Mouse (Mus musculus) layer of hippocampus, postnatal 14 days (tissue): Measurements from ENCODE around the gene Galnt5. TPM values are rescaled to one million over a fixed set of nuclear protein-coding genes. Genes with fewer than 3 reads are reported as not detected.

ENCODE experiments used
- DNase-seq, 2 experiments: peaks; one replicate each; pipeline ENCODE4 v3.0.0; 2021 to 2022; ENCODE audit warnings: low spot score in 2 of 2, mixed read lengths in 1 of 2
- long read RNA-seq, 2 experiments: library from polyadenylated mRNA; stranded (forward); transcript quantifications; one replicate each; pipeline ENCODE4 v2.0.0; 2021
- total RNA-seq, 2 experiments: library from RNA; stranded (reverse); gene quantifications; 2 replicates each; pipeline ENCODE4 v1.2.3; 2021

Gene Galnt5
- total RNA-seq: under 1 TPM; 0.10 to 0.18 TPM
- long read RNA-seq, experiment 1: 0 reads
- long read RNA-seq, experiment 2: 0 reads

- DNase-seq: no peak
Observed at GRCm38 (mm10) chr2:57997752-57998430, at the start of gene Galnt5. Gene Galnt5, plus strand, starts transcription at chr2:57997884.

DNA sequence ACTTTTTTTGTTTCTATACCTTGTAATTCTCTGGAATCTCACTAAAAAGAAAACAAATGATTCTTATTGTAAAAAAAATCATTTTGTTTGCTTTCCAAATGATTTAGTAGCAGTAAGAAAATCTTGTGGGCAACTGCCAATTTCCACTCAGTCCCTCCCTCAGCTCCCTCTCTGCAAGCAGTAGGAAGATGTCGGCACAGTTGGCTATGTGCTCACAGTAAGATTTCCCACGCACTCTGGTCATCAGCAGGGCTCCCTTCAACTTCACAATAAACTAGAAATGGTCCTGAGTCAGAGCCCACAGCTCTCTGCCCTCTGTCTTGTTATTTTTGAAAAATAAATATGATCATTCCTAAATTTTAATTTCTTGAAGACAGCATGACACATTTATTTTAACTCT is 46.1 kb upstream of the Galnt5 start:
- no peak for DNase-seq

- peak in 1 of 2 experiments; percentile 45 for DNase-seq
Observed at GRCm38 (mm10) chr2:57960786-57961185, 36.9 kb upstream of the Galnt5 start.

GRCm38 (mm10) chr2:57982248-57982647 is 15.4 kb upstream of the Galnt5 start:
- no peak for DNase-seq

GRCm38 (mm10) chr2:57991084-57991483 is 6.6 kb upstream of the Galnt5 start:
- peak in 1 of 2 experiments; percentile 28 for DNase-seq

DNA sequence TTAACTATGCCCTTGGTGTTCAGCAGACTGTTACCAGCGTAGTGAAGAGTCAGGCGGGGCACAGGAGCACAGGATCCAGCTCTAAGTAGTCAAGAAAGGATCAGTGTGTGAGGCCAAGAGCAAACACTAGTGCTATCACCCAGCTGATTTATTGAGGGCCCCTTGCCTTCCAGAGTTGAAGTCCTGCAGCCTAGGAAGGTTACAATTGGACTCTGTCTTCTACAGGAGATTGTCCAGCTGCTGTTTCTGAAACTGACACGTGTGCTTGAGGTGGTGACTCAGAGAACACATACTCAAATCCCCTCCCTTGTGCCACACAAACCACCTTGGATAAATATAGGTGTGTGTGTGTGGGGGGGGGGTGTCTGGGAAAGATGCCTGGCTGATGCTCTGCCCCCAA is 3.8 kb downstream of the Galnt5 start:
- DNase-seq: no peak

GRCm38 (mm10) chr2:58007081-58007480 is 9.4 kb downstream of the Galnt5 start:
- no peak for DNase-seq

- no peak for DNase-seq
Observed at GRCm38 (mm10) chr2:58023556-58023955, 25.9 kb downstream of the Galnt5 start.

- no peak for DNase-seq
Observed at GRCm38 (mm10) chr2:58026740-58027139, 29.1 kb downstream of the Galnt5 start.

DNA sequence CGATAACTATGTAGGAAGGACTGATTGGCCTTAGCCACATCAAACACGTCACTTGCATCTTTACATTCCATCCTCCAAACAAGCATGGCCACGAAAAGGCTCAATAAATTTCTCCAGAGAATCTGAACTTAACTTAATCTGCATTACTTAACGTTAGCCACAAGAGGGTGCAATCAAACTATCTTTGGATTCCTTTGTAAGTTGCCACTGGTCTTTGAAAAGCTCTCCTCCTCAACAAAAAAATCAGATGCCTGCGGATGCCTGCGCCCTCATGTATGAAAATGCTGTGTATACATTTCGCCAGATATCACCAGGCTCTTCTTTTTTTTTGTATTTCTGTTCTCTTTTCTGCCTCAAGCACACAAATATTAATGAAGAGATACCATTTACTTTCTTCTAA is 31.7 kb downstream of the Galnt5 start:
- peak in 1 of 2 experiments; percentile 55 for DNase-seq

GRCm38 (mm10) chr2:58031431-58031830 is 33.7 kb downstream of the Galnt5 start:
- no peak for DNase-seq

DNA sequence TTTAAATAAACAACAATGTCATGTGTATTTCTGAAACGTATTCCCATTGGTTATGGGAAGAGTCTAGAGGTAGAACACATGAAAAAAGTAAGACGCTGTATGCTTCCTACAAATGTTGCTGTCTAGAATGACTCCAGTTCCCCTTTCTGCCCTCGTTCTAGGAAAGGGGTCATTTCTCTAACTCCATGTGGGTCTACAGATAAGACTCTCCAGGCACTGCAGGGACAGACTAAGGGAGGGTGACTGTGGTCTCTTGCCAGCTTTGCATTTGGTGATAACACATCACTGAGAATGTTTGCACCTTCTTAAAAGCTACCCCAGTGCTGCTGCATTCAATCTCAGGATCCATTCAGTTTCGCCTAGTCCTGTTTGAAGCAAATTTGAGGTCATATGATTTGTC is 38.0 kb downstream of the Galnt5 start:
- DNase-seq: no peak

DNA sequence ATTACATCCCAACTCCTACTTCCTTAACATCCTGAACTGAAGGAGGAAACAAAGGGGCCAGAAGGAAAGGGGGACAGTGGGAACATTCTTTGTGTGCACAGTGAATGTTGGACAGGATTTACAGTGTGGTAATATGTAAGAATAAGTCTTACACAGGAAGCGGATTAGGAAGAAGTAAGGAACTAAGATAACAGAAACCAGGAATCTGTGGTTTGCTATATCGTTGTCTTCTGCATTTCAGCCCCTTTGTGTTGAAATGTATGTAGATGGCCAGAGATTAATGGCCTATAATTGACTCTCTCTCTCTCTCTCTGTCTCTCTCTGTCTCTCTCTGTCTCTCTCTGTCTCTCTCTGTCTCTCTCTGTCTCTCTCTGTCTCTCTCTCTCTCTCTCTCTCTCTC is 39.2 kb downstream of the Galnt5 start:
- no peak for DNase-seq

DNA sequence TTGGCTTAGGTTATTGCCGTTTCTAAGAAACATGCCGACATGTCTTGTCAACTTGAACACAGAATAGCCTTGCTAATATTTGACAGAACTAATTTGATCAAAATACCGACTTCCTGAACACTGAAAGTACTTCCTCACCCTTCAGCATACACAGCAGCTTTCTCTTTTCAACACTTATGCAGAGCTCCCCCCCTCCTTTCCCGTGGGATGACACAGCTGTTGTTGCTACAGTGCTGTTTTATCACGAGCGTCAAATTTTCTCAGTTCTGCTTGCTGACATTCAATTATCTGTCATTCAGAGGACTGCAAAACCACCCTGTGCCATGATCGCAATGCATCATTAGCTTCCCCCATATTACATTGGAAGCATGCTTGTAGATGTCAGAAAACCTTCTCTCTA is 44.2 kb downstream of the Galnt5 start:
- peak; percentile 41 to 52 for DNase-seq

GRCm38 (mm10) chr2:58052821-58053581 is 55.3 kb downstream of the Galnt5 start, which contains the start of gene Ermn:
Gene Ermn, minus strand, starts transcription at chr2:58052864.
- no peak for DNase-seq

- peak in 1 of 2 experiments; percentile 63 for DNase-seq
Observed at GRCm38 (mm10) chr2:58055383-58055782, 57.7 kb downstream of the Galnt5 start.

DNA sequence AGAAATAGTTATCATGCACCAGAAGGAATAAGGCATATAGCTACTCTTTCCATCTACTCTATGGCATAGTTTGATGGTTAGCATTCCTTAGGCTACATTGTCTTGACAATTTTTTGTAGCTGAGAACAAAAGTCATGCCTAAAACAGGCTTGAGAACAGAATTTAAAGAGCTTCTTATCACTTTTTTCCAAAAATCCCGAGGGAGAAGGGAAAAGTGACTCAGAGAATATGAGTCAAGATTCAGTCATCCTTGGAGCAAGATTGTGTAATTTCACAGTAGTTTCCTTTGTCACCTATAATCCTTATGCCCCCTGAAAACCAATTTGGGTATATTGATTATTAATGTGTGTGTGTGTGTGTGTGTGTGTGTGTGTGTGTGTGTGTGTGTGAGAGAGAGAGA is 82.2 kb downstream of the Galnt5 start:
- DNase-seq: no peak

DNA sequence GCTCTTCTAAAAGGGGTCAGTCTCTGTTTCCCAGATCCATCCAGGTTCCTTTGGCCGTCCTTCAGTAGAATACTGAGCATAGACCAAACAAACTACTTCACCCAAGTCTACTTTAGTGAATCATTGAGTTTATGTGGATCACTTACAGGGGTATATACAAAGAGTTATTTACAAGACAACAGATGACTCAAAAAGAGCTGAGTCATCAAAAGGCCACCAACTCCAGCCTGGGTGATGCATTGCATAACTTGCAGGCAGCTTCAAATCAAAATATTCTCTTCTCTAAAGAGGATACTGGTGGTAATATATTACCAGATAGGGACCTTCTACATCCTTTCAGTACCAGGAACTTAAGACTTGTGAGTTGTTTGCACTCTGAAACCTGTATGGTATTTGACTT is 88.7 kb downstream of the Galnt5 start:
- DNase-seq: no peak

DNA sequence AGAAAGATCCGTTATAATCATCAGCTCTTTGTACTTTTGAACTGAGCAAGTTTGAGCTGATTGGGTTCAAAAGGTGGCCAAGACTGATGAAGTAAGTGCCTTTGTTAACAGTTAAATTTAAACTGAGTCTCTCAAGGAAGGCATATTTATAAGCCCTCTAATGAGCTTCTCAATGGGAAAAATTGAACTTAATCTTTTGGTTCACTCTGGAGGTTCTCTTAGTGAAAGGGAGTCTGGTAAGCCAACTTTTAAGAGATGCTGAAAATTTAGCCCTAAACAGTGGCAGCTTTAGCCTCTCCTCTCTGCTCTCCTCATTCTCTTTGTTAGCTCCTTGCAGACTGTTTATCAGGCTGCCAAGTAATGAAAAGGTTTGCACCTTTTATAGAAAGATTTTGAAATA is 97.1 kb downstream of the Galnt5 start:
- no peak for DNase-seq
